Mouse (Mus musculus): ENCODE data around the gene Bud23. TPM values are rescaled to one million over a fixed set of nuclear protein-coding genes. Genes with fewer than 3 reads are reported as not detected.
A peak's percentile ranks its signal among the peaks of the same experiment; 100 is the strongest.
"Not testable (repeated sequence)": the region's sequence is repeated elsewhere in the genome, so short reads cannot be mapped to it uniquely, and the experiment has no call there.

The Bud23 gene
- 155 and 160 TPM in 2 replicates for polyA plus RNA-seq (2016; fragmentation: Nextera tagmentation; extraction: Ambion mirVana)

GRCm38 (mm10) chr5:135064909-135065446, at the start of gene Bud23:
TSS of gene Bud23 (minus strand) at chr5:135064959.
- Histone ChIP-seq H3K27ac (peak within 1 kb of the TSS; percentile 85), H3K4me1 (replicated peaks) (peaks cover 28% of the 10 kb centered on the region), H3K36me3 (peaks cover 55% of the 10 kb centered on the region), H3K4me3 (peak within 1 kb of the TSS; percentile 84)
- 75% methylated on average over 9 of the region's 9 CpGs for WGBS
- not testable (repeated sequence) for H3K27me3 ChIP-seq (ENCODE audit: insufficient read depth, poor library complexity, severe bottlenecking); H3K9me3 ChIP-seq; DNase-seq (ENCODE audit: low spot score)

- Histone ChIP-seq H3K4me1 (replicated peaks) (0 out of 2 replicates have a peak, but pooled peaks cover 2% of the 10 kb centered on the region), H3K36me3 (no peaks in the 10 kb centered on the region)
- WGBS = 85% methylated on average over 12 of the region's 12 CpGs
These were observed 49.0 kb upstream of the Bud23 start for GRCm38 (mm10) chr5:135113782-135114181.

GRCm38 (mm10) chr5:135109976-135110375, 45.2 kb upstream of the Bud23 start:
- no peaks in the 10 kb centered on the region for H3K9me3 ChIP-seq
- DNase-seq (ENCODE audit: low spot score) = no peak
- no peaks in the 10 kb centered on the region for H3K36me3 ChIP-seq
- WGBS = 62% methylated on average over 6 of the region's 6 CpGs
- peaks cover 24% of the 10 kb centered on the region for H3K4me1 ChIP-seq (replicated peaks)
- peaks cover 66% of the 10 kb centered on the region for H3K27me3 ChIP-seq (ENCODE audit: insufficient read depth, poor library complexity, severe bottlenecking)
- no peak overlapping the region for H3K4me3 ChIP-seq
- H3K27ac ChIP-seq = no peak overlapping the region

More at GRCm38 (mm10) chr5:135113782-135114181, 49.0 kb upstream of the Bud23 start:
- no peak for DNase-seq (ENCODE audit: low spot score)
- Histone ChIP-seq H3K27me3 (ENCODE audit: insufficient read depth, poor library complexity, severe bottlenecking) (peaks cover 29% of the 10 kb centered on the region), H3K4me3 (no peak overlapping the region), H3K9me3 (no peaks in the 10 kb centered on the region), H3K27ac (no peak overlapping the region)

GRCm38 (mm10) chr5:135109426-135109825, 44.7 kb upstream of the Bud23 start:
- 91% methylated on average over 3 of the region's 3 CpGs for WGBS
- Histone ChIP-seq H3K27ac (no peak overlapping the region), H3K9me3 (no peaks in the 10 kb centered on the region), H3K4me3 (no peak overlapping the region), H3K27me3 (ENCODE audit: insufficient read depth, poor library complexity, severe bottlenecking) (peaks cover 70% of the 10 kb centered on the region), H3K36me3 (no peaks in the 10 kb centered on the region), H3K4me1 (replicated peaks) (peaks cover 24% of the 10 kb centered on the region)
- no peak for DNase-seq (ENCODE audit: low spot score)

GRCm38 (mm10) chr5:135109017-135109416, 44.3 kb upstream of the Bud23 start:
- no peak overlapping the region for H3K4me3 ChIP-seq
- no peak overlapping the region for H3K27ac ChIP-seq
- no peaks in the 10 kb centered on the region for H3K9me3 ChIP-seq
- H3K36me3 ChIP-seq = no peaks in the 10 kb centered on the region
- DNase-seq (ENCODE audit: low spot score) = no peak
- H3K27me3 ChIP-seq (ENCODE audit: insufficient read depth, poor library complexity, severe bottlenecking) = peaks cover 70% of the 10 kb centered on the region
- 58% methylated on average over 6 of the region's 6 CpGs for WGBS
- H3K4me1 ChIP-seq (replicated peaks) = peaks cover 24% of the 10 kb centered on the region

GRCm38 (mm10) chr5:135107521-135108501, 43.1 kb upstream of the Bud23 start:
- 9% methylated on average over 40 of the region's 40 CpGs for WGBS
- peak; percentile 64 for DNase-seq (ENCODE audit: low spot score)
- peak overlapping the region; percentile 60 for H3K4me3 ChIP-seq
- no peaks in the 10 kb centered on the region for H3K36me3 ChIP-seq
- peaks cover 24% of the 10 kb centered on the region for H3K4me1 ChIP-seq (replicated peaks)
- H3K27me3 ChIP-seq (ENCODE audit: insufficient read depth, poor library complexity, severe bottlenecking) = peaks cover 67% of the 10 kb centered on the region
- no peaks in the 10 kb centered on the region for H3K9me3 ChIP-seq
- H3K27ac ChIP-seq = 0 out of 2 replicates have a peak overlapping the region, but pooled peaks have one; percentile 76

GRCm38 (mm10) chr5:135106758-135107256, 42.0 kb upstream of the Bud23 start:
- Histone ChIP-seq H3K36me3 (no peaks in the 10 kb centered on the region), H3K27ac (peak overlapping the region; percentile 76), H3K4me1 (replicated peaks) (peaks cover 24% of the 10 kb centered on the region), H3K27me3 (ENCODE audit: insufficient read depth, poor library complexity, severe bottlenecking) (peaks cover 67% of the 10 kb centered on the region), H3K9me3 (no peaks in the 10 kb centered on the region), H3K4me3 (peak overlapping the region; percentile 60)
- DNase-seq (ENCODE audit: low spot score) = peak; percentile 87
- WGBS = under 1% methylated on average over 48 of the region's 48 CpGs

- Histone ChIP-seq H3K27me3 (ENCODE audit: insufficient read depth, poor library complexity, severe bottlenecking) (peaks cover 45% of the 10 kb centered on the region), H3K9me3 (no peaks in the 10 kb centered on the region), H3K4me1 (replicated peaks) (peaks cover 24% of the 10 kb centered on the region), H3K4me3 (no peak overlapping the region), H3K27ac (no peak overlapping the region), H3K36me3 (no peaks in the 10 kb centered on the region)
- 67% methylated on average over 11 of the region's 11 CpGs for WGBS
- DNase-seq (ENCODE audit: low spot score) = peak; percentile 25
These were observed 39.4 kb upstream of the Bud23 start for GRCm38 (mm10) chr5:135103999-135104660.

GRCm38 (mm10) chr5:135100981-135101380, 36.2 kb upstream of the Bud23 start:
- Histone ChIP-seq H3K36me3 (no peaks in the 10 kb centered on the region), H3K27me3 (ENCODE audit: insufficient read depth, poor library complexity, severe bottlenecking) (peaks cover 14% of the 10 kb centered on the region), H3K9me3 (no peaks in the 10 kb centered on the region), H3K4me1 (replicated peaks) (no peaks in the 10 kb centered on the region), H3K4me3 (no peak overlapping the region), H3K27ac (no peak overlapping the region)
- 78% methylated on average over 1 of the region's 1 CpGs for WGBS
- no peak for DNase-seq (ENCODE audit: low spot score)

GRCm38 (mm10) chr5:135089653-135090052, 24.9 kb upstream of the Bud23 start, which contains the start of gene Mlxipl:
TSS of gene Mlxipl (plus strand) at chr5:135089890.
- Histone ChIP-seq H3K9me3 (no peaks in the 10 kb centered on the region), H3K4me1 (replicated peaks) (peaks cover 11% of the 10 kb centered on the region), H3K27ac (no peak within 1 kb of the TSS; the same call in 1 of the 2 replicates), H3K27me3 (ENCODE audit: insufficient read depth, poor library complexity, severe bottlenecking) (peaks cover 77% of the 10 kb centered on the region), H3K4me3 (peak within 1 kb of the TSS; percentile 38), H3K36me3 (no peaks in the 10 kb centered on the region)
- peak; percentile 22 for DNase-seq (ENCODE audit: low spot score)
- 3% methylated on average over 39 of the region's 39 CpGs for WGBS

GRCm38 (mm10) chr5:135086871-135087270, 22.1 kb upstream of the Bud23 start:
- Histone ChIP-seq H3K4me1 (replicated peaks) (peaks cover 11% of the 10 kb centered on the region), H3K36me3 (no peaks in the 10 kb centered on the region), H3K4me3 (no peak overlapping the region), H3K9me3 (no peaks in the 10 kb centered on the region), H3K27ac (no peak overlapping the region), H3K27me3 (ENCODE audit: insufficient read depth, poor library complexity, severe bottlenecking) (peaks cover 64% of the 10 kb centered on the region)
- 63% methylated on average over 4 of the region's 4 CpGs for WGBS
- no peak for DNase-seq (ENCODE audit: low spot score)

- Histone ChIP-seq H3K9me3 (no peaks in the 10 kb centered on the region; the same call in 1 of the 2 replicates), H3K4me1 (replicated peaks) (peaks cover 19% of the 10 kb centered on the region), H3K36me3 (peaks cover 8% of the 10 kb centered on the region; the same call in 1 of the 2 replicates), H3K27me3 (ENCODE audit: insufficient read depth, poor library complexity, severe bottlenecking) (peaks cover 22% of the 10 kb centered on the region), H3K4me3 (no peak overlapping the region), H3K27ac (no peak overlapping the region)
- no peak for DNase-seq (ENCODE audit: low spot score)
- WGBS = 89% methylated on average over 5 of the region's 5 CpGs
These were observed 15.8 kb upstream of the Bud23 start for GRCm38 (mm10) chr5:135080539-135080938.
